Mouse (Mus musculus) embryonic facial prominence, embryonic 10.5 days (tissue): ENCODE data around the gene Zfc3h1. TPM values are rescaled to one million over a fixed set of nuclear protein-coding genes. Genes with fewer than 3 reads are reported as not detected.
A peak's percentile ranks its signal among the peaks of the same experiment; 100 is the strongest.

Source experiments
- DNase-seq: peaks from one replicate; pipeline ENCODE4 v3.0.0-alpha.2; 2017; ENCODE audit warnings: low spot score
- H3K27ac ChIP-seq: fragments of 300-500 bp; sonication (generic); replicated peaks from 2 replicates; pipeline ENCODE4 v1.5.1; 2016; ENCODE audit warnings: mild to moderate bottlenecking
- H3K27me3 ChIP-seq: fragments of 300-500 bp; sonication (generic); replicated peaks from 2 replicates; pipeline ENCODE4 v1.6.1; 2016; ENCODE audit warnings: low read depth, mild to moderate bottlenecking; ENCODE audit not compliant: poor library complexity, severe bottlenecking
- H3K36me3 ChIP-seq: fragments of 300-500 bp; sonication (generic); replicated peaks from 2 replicates; pipeline ENCODE4 v1.6.1; 2016; ENCODE audit warnings: mild to moderate bottlenecking, moderate library complexity
- H3K4me1 ChIP-seq: fragments of 300-500 bp; sonication (generic); 2 replicates; pipeline ENCODE4 v1.6.1; 2016
- H3K4me3 ChIP-seq: fragments of 300-500 bp; sonication (generic); 2 replicates; pipeline ENCODE4 v1.5.1; 2016; ENCODE audit warnings: mild to moderate bottlenecking, moderate library complexity
- H3K9me3 ChIP-seq: fragments of 300-500 bp; sonication (generic); 2 replicates; pipeline ENCODE4 v1.6.1; 2016; ENCODE audit warnings: mild to moderate bottlenecking
- WGBS: fragments of 180-500 bp; shearing (Covaris S2); methylation state at CpG from one replicate; pipeline ENCODE4 v1.1.7; 2016; 5-methylcytosine and 5-hydroxymethylcytosine counted together
- polyA plus RNA-seq: library from polyadenylated mRNA; unstranded; fragments of >200 nt; fragmentation: Nextera tagmentation; extraction: Ambion mirVana; gene quantifications from 2 replicates; pipeline ENCODE4 v1.2.1, GENCODE M21; 2016

The Zfc3h1 gene
- polyA plus RNA-seq, 1 experiment from 2014 or later, result 19.0 TPM

- DNase-seq, result peak; percentile 7
- Histone ChIP-seq H3K4me3 (no peak overlapping the region), H3K27ac (no peak overlapping the region), H3K27me3 (peaks cover 49% of the 10 kb centered on the region), H3K36me3 (no peaks in the 10 kb centered on the region), H3K4me1 (no peaks in the 10 kb centered on the region; the same call in 1 of the 2 replicates), H3K9me3 (no peaks in the 10 kb centered on the region)
- 48% methylated on average over 7 of the region's 7 CpGs for WGBS
These were observed 83.9 kb downstream of the Zfc3h1 start for GRCm38 (mm10) chr10:115468632-115469031.

DNA sequence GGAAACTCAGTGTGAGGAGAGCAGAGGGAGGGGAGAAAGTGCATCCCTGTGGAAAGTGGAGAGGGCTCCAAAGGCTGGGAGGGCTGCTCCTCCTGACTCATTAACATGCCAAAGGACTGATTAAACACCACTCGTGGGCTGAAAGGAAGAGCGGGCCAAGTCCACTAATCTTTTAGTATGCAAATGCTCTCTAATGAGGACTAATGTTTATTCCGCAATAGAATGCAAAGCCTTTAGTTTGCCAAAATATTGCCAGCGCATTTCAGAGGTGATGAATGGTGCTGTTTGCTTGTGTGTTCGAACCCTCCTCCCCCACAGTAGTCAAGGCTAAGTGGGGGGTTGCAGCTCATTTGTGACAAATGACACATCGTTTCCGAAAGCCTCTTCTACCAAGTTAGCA is 84.3 kb downstream of the Zfc3h1 start:
- 22% methylated on average over 7 of the region's 7 CpGs for WGBS
- no peaks in the 10 kb centered on the region for H3K9me3 ChIP-seq

GRCm38 (mm10) chr10:115470621-115471334 is 86.0 kb downstream of the Zfc3h1 start:
- Histone ChIP-seq H3K27ac (no peak overlapping the region), H3K36me3 (no peaks in the 10 kb centered on the region), H3K9me3 (no peaks in the 10 kb centered on the region), H3K4me1 (no peaks in the 10 kb centered on the region; the same call in 1 of the 2 replicates), H3K27me3 (peaks cover 38% of the 10 kb centered on the region), H3K4me3 (peak overlapping the region; percentile 45)
- peak; percentile 27 for DNase-seq
- WGBS, result 39% methylated on average over 17 of the region's 17 CpGs

More for the DNA sequence above, 84.3 kb downstream of the Zfc3h1 start:
- Histone ChIP-seq H3K27ac (no peak overlapping the region), H3K36me3 (no peaks in the 10 kb centered on the region), H3K4me3 (no peak overlapping the region), H3K27me3 (peaks cover 49% of the 10 kb centered on the region), H3K4me1 (no peaks in the 10 kb centered on the region; the same call in 1 of the 2 replicates)
- peak; percentile 4 for DNase-seq

- no peak overlapping the region for H3K4me3 ChIP-seq
- no peaks in the 10 kb centered on the region for H3K36me3 ChIP-seq
- DNase-seq, result peak; percentile 5
- peaks cover 45% of the 10 kb centered on the region for H3K27me3 ChIP-seq
- H3K4me1 ChIP-seq, result peaks cover 3% of the 10 kb centered on the region
- no peaks in the 10 kb centered on the region for H3K9me3 ChIP-seq
- H3K27ac ChIP-seq, result no peak overlapping the region
- WGBS, result 75% methylated on average over 6 of the region's 6 CpGs
These were observed 88.6 kb downstream of the Zfc3h1 start for GRCm38 (mm10) chr10:115473213-115473961.

- Histone ChIP-seq H3K4me3 (no peak overlapping the region), H3K27me3 (peaks cover 37% of the 10 kb centered on the region), H3K36me3 (no peaks in the 10 kb centered on the region), H3K4me1 (peaks cover 12% of the 10 kb centered on the region), H3K27ac (no peak overlapping the region), H3K9me3 (no peaks in the 10 kb centered on the region)
- DNase-seq, result no peak
- 59% methylated on average over 7 of the region's 7 CpGs for WGBS
These were observed 90.3 kb downstream of the Zfc3h1 start for GRCm38 (mm10) chr10:115475000-115475550.

DNA sequence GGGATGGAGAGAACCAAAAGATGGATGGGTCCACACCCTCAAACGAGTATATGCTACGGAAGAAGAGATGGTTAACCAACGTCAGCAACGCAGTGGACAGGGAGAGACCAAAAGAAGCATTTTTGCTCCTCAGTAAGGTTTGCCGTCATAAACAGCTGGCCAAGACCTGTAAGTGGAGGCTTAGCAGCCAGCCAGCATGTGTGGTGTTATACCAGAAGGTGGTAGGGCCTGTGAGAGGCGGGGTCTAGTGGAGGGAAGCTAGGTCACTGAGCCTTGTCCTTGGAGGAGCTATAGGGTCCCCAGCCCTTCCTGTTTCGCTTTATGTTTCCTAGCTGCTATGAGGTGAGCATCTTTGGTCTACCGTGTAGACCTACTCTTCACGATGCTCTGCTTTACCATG is 91.7 kb downstream of the Zfc3h1 start:
- 93% methylated on average over 9 of the region's 9 CpGs for WGBS
- peaks cover 12% of the 10 kb centered on the region for H3K4me1 ChIP-seq
- no peak overlapping the region for H3K27ac ChIP-seq
- H3K27me3 ChIP-seq, result peaks cover 33% of the 10 kb centered on the region
- peak; percentile 6 for DNase-seq
- H3K9me3 ChIP-seq, result no peaks in the 10 kb centered on the region
- no peak overlapping the region for H3K4me3 ChIP-seq
- no peaks in the 10 kb centered on the region for H3K36me3 ChIP-seq

- Histone ChIP-seq H3K9me3 (no peaks in the 10 kb centered on the region), H3K27me3 (peaks cover 27% of the 10 kb centered on the region), H3K36me3 (no peaks in the 10 kb centered on the region), H3K4me3 (peak overlapping the region; percentile 44), H3K27ac (0 out of 2 replicates have a peak overlapping the region, but pooled peaks have one; percentile 4), H3K4me1 (peaks cover 12% of the 10 kb centered on the region)
- WGBS, result 14% methylated on average over 20 of the region's 20 CpGs
- peak; percentile 38 for DNase-seq
These were observed 93.8 kb downstream of the Zfc3h1 start for GRCm38 (mm10) chr10:115478441-115479141.

Other genes with a start within 250 kb of the Zfc3h1 start
- 0.16 TPM in 1 of 2 replicates, not detected in the other for gene Tph2, start 199.9 kb upstream of the Zfc3h1 start, polyA plus RNA-seq
- gene Tbc1d15, start 133.5 kb upstream of the Zfc3h1 start, polyA plus RNA-seq, result 52.3 and 57.8 TPM in 2 replicates
- gene Rab21, start 69.4 kb upstream of the Zfc3h1 start, polyA plus RNA-seq, result 2.6 and 2.9 TPM in 2 replicates
- gene Tmem19, start 22.5 kb upstream of the Zfc3h1 start, polyA plus RNA-seq, result 26.1 and 27.9 TPM in 2 replicates
- gene Thap2, start 516 bp upstream of the Zfc3h1 start, polyA plus RNA-seq, result 24.1 and 26.2 TPM in 2 replicates
- not detected in 2 replicates for gene A930009A15Rik, start 185.0 kb downstream of the Zfc3h1 start, polyA plus RNA-seq
- gene Lgr5, start 202.8 kb downstream of the Zfc3h1 start, polyA plus RNA-seq, result 5.2 and 7.1 TPM in 2 replicates